Mouse (Mus musculus) stomach, postnatal 0 days (tissue): Measurements from ENCODE around the gene 9130213A22Rik. TPM values are rescaled to one million over a fixed set of nuclear protein-coding genes. Genes with fewer than 3 reads are reported as not detected.
A peak's percentile ranks its signal among the peaks of the same experiment; 100 is the strongest.

Source experiments
- ATAC-seq: fragments of 200-750 bp; cut with Nextera tagmentation; 2 replicates; pipeline ENCODE4 v1.8.0; 2017; ENCODE audit not compliant: low FRiP score, low TSS enrichment
- DNase-seq: peaks from one replicate; pipeline ENCODE4 v3.0.0-alpha.2; 2016; ENCODE audit warnings: low spot score
- H3K27ac ChIP-seq: fragments of 300-500 bp; sonication (generic); replicated peaks from 2 replicates; pipeline ENCODE4 v1.5.1; 2014; ENCODE audit warnings: mild to moderate bottlenecking, control low read depth
- H3K27me3 ChIP-seq: fragments of 300-500 bp; sonication (generic); 2 replicates; pipeline ENCODE4 v1.6.1; 2014; ENCODE audit warnings: low read length; ENCODE audit not compliant: control insufficient read depth, insufficient read depth
- H3K36me3 ChIP-seq: fragments of 300-500 bp; sonication (generic); 2 replicates; pipeline ENCODE4 v1.6.1; 2014; ENCODE audit warnings: low read length, mixed read lengths; ENCODE audit not compliant: control insufficient read depth, insufficient read depth
- H3K4me1 ChIP-seq: fragments of 300-500 bp; sonication (generic); replicated peaks from 2 replicates; pipeline ENCODE4 v1.6.1; 2014; ENCODE audit warnings: antibody characterized with exemption; ENCODE audit not compliant: control insufficient read depth, insufficient read depth
- H3K4me2 ChIP-seq: fragments of 300-500 bp; sonication (generic); replicated peaks from 2 replicates; pipeline ENCODE4 v1.6.1; 2014; ENCODE audit warnings: low read depth, mild to moderate bottlenecking, control low read depth, moderate library complexity
- H3K4me3 ChIP-seq: fragments of 300-500 bp; sonication (generic); 2 replicates; pipeline ENCODE4 v1.5.1; 2014; ENCODE audit warnings: low read depth, low read length, control low read depth
- H3K9ac ChIP-seq: fragments of 300-500 bp; sonication (generic); 2 replicates; pipeline ENCODE4 v1.6.1; 2014; ENCODE audit warnings: mild to moderate bottlenecking, low read length, control low read depth, mixed read lengths
- H3K9me3 ChIP-seq: fragments of 300-500 bp; sonication (generic); 2 replicates; pipeline ENCODE4 v1.6.1; 2016; ENCODE audit warnings: low read length; ENCODE audit not compliant: control insufficient read depth
- CTCF ChIP-seq: IDR thresholded peaks from 2 replicates; pipeline ENCODE4 v1.5.1; 2016; ENCODE audit warnings: antibody characterized with exemption, low read depth, mild to moderate bottlenecking, moderate library complexity
- EP300 ChIP-seq: optimal IDR thresholded peaks from 2 replicates; pipeline ENCODE3; 2016; ENCODE audit warnings: antibody characterized with exemption
- WGBS: fragments of 180-500 bp; shearing (Covaris S2); extraction: QIAGEN DNeasy Blood & Tissue Kit; methylation state at CpG from one replicate; pipeline ENCODE4 v1.1.7; 2014; 5-methylcytosine and 5-hydroxymethylcytosine counted together
- polyA plus RNA-seq: library from polyadenylated mRNA; unstranded; fragments of >200 nt; fragmentation: Nextera tagmentation; extraction: Ambion mirVana; gene quantifications from 2 replicates; pipeline ENCODE4 v1.2.1, GENCODE M21; 2015

Gene 9130213A22Rik
- polyA plus RNA-seq, 1 experiment from 2014 or later: 0.24 TPM

DNA sequence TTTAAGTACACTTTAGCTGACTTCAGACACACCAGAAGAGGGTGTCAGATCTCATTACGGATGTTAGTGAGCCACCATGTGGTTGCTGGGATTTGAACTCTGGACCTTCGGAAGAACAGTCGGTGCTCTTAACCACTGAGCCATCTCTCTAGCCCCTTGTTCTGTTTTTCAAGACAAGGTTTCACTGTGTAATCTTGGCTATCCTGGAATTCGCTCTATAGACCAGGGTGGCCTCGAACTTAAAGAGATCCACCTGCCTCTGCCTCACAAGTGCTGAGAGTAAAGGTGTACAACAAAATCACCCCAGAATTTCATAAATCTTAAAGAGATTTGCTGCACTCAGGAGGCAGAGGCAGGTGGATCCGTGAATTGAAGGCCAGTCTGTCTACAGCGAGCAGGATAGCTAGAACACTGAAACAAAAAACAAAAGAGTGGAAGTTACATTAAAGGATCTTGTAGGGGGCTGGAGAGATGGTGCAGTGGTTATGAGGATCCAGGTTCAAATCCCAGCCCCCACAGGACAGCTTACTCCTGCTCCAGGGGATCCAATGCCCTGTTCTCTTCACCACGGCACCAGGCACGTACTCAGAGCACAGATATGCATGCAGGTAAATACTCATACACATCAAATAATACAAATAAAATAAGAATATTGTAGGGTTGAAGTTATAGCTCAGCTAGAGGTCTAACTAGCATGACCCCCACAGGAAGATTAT is 46.5 kb downstream of the 9130213A22Rik start:
- H3K27ac ChIP-seq: no peak overlapping the region
- no peaks in the 10 kb centered on the region for H3K9me3 ChIP-seq
- H3K9ac ChIP-seq: no peak overlapping the region
- no peak overlapping the region for H3K4me3 ChIP-seq
- H3K4me2 ChIP-seq: no peak overlapping the region
- ATAC-seq (no peak), DNase-seq (no peak)
- 58% methylated on average over 8 of the region's 9 CpGs for WGBS
- H3K27me3 ChIP-seq: no peaks in the 10 kb centered on the region
- H3K36me3 ChIP-seq: no peaks in the 10 kb centered on the region
- no peaks in the 10 kb centered on the region for H3K4me1 ChIP-seq
- TF ChIP-seq CTCF (no peak), EP300 (no peak)

DNA sequence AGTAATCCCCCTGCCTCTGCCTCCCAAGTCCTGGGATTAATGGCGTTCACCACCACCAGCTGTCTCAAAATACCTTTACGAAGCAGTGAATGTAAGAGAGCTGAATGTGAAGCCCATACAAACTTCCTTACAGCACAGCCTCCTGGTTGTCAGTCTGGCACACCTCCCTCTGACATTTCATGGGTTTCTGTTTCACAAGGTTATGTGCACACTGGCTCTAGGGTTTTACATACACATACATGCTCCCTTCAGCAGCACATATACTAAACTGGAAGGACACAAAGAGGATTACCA is 47.7 kb downstream of the 9130213A22Rik start:
- no peaks in the 10 kb centered on the region for H3K9me3 ChIP-seq

DNA sequence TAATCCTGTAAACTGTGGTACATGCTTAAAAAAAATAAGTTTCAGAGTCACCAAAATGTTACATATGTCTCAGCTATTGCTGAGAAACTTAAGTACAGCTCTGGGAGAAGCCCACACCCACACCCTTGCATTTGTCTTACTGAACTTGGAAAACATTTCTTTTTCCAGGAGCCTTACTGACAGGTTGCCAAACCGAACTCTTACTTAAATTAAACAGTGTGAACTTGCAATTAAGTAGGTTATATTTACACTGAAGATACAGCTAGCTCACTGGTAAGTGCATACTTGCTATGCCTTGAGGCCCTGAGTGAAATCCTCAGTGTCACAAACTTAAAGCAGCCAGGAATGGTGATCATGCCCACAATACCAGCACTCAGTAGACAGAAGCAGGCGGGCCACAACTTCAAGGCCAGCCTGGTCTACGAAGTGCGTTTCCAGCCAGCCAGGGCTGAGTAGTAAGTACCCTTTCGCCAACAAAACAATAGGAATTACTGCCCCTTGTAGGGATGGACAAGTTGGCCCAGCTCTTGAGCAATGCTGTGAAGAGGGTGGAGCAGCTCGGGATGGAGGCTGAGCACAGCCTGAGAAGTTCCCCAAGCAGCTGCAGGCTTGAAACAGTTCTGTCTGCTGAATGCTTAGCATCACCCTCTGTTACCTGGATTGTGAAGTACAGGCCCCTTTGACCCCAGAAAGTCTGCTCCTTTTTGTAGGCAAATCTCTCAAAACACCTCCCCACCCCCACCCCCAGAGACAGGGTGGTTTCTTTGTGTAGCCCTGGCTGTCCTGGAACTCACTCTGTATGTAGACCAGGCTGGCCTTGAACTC is 48.2 kb downstream of the 9130213A22Rik start:
- Histone ChIP-seq H3K27me3 (no peaks in the 10 kb centered on the region), H3K9me3 (no peaks in the 10 kb centered on the region), H3K4me2 (no peak overlapping the region), H3K4me1 (no peaks in the 10 kb centered on the region), H3K27ac (peak overlapping the region; percentile 97), H3K9ac (no peak overlapping the region), H3K4me3 (no peak overlapping the region), H3K36me3 (no peaks in the 10 kb centered on the region)
- WGBS: 33% methylated on average over 6 of the region's 6 CpGs
- TF ChIP-seq EP300 (no peak), CTCF (no peak)
- DNase-seq (no peak), ATAC-seq (no peak)

More for the DNA sequence above, 47.7 kb downstream of the 9130213A22Rik start:
- DNase-seq (no peak), ATAC-seq (no peak)
- no peak overlapping the region for H3K4me2 ChIP-seq
- 43% methylated on average over 2 of the region's 2 CpGs for WGBS
- H3K4me1 ChIP-seq: no peaks in the 10 kb centered on the region
- no peak overlapping the region for H3K9ac ChIP-seq
- H3K27ac ChIP-seq: peak overlapping the region; percentile 97
- no peaks in the 10 kb centered on the region for H3K36me3 ChIP-seq
- TF ChIP-seq CTCF (no peak), EP300 (no peak)
- H3K27me3 ChIP-seq: no peaks in the 10 kb centered on the region
- no peak overlapping the region for H3K4me3 ChIP-seq

DNA sequence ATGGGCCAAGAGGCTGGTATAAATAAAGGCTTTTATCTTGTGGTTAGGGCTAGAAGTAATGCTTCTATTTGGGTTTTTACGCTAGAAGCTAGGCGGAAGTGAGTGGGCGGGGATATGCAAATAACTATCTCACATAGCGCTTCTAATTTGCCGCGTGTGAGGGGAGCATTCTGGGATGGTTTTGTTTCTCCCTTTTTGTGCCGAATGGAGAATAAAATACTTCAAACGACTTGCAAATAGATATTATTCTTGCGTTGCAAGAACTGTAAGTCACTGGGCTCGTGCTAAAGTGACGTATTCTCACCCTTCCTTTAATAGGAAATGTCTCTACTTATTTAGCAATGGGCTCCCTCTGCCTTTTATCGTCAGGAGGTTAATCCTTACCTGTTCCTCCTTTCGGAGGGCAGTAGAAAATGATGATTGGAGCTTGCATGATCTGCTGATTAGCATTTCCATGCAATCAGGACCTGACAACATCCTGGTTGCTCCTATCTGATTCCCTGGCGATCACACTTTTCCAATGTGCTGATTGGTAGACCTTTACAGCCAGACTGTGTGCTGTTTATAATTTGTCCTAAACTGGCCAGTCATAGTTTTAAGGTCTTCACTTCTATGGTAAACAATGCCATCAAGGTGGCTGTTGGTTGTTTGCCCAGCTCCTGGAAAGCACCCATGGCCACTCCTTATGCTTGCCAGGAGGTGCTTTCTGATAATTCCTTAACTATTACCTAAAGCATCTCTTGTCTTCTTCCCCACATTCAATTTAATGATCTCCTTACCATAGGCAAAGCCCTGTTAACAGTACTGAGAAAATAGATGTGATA is 49.1 kb downstream of the 9130213A22Rik start:
- H3K27ac ChIP-seq: peak overlapping the region; percentile 97
- no peaks in the 10 kb centered on the region for H3K4me1 ChIP-seq
- WGBS: under 1% methylated on average over 14 of the region's 14 CpGs
- DNase-seq: peak; percentile 72
- no peaks in the 10 kb centered on the region for H3K9me3 ChIP-seq
- H3K27me3 ChIP-seq: no peaks in the 10 kb centered on the region
- peak; percentile 78 for ATAC-seq
- TF ChIP-seq EP300 (peak; percentile 74), CTCF (peak; percentile 44)
- H3K9ac ChIP-seq: peak overlapping the region; percentile 55
- H3K4me3 ChIP-seq: peak overlapping the region; percentile 24
- H3K36me3 ChIP-seq: no peaks in the 10 kb centered on the region
- H3K4me2 ChIP-seq: peak overlapping the region; percentile 46

DNA sequence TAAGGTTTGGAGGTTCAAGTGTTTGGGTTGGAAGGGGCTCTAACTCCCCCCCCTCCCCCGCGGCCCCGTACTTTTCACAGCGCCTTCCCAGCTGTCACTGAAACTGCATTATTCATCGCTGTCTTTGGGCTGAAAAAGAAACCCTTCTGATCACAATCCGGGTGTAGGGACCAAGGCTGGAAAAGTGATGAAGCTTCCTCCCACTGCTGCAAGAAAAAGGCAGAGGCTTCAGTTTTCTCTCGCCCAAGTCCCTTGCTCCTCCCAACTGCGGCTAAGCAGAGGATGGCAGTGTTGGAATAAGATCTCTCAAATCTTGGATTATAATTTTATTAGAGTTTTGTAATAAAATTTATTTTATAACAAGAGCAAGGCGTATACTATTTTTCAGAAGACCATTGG is 49.7 kb downstream of the 9130213A22Rik start:
- Histone ChIP-seq H3K4me3 (peak overlapping the region; percentile 24), H3K9me3 (no peaks in the 10 kb centered on the region), H3K9ac (peak overlapping the region; percentile 53), H3K36me3 (no peaks in the 10 kb centered on the region), H3K4me2 (peak overlapping the region; percentile 46), H3K27me3 (no peaks in the 10 kb centered on the region), H3K27ac (peak overlapping the region; percentile 63; the same call in 1 of the 2 replicates), H3K4me1 (0 out of 2 replicates have a peak, but pooled peaks cover under 1% of the 10 kb centered on the region)
- ATAC-seq (no peak), DNase-seq (no peak)
- TF ChIP-seq EP300 (no peak), CTCF (no peak)
- 6% methylated on average over 9 of the region's 9 CpGs for WGBS
